Mouse (Mus musculus) lung, postnatal 36 days (tissue): Measurements from ENCODE around the gene Igf1r.

Experiments used
- DNase-seq: peaks from one replicate; pipeline ENCODE4 v3.0.0; 2022; ENCODE audit warnings: mixed read lengths

Igf1r gene

GRCm38 (mm10) chr7:68010168-68010567 lies 57.5 kb downstream of the Igf1r start:
- no peak for DNase-seq

DNA sequence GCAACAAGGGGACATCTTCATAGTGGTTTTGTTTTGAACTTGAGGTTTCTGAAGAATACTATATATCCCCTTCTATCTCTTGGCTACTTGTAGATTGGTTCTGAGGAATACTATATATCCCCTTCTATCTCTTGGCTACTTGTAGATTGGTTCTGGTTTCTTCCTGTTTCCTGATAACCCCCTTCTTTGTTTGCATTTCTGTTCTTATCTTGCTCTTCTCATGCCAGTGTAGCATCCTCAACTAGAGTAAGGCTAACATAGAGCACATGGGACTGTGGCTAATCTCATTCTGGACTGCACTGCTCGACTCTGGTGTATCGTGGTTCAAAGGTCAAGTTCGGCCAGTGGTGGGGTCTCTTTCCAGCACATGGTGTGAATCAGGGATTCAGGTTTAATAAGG lies 58.2 kb downstream of the Igf1r start:
- DNase-seq, result no peak

DNA sequence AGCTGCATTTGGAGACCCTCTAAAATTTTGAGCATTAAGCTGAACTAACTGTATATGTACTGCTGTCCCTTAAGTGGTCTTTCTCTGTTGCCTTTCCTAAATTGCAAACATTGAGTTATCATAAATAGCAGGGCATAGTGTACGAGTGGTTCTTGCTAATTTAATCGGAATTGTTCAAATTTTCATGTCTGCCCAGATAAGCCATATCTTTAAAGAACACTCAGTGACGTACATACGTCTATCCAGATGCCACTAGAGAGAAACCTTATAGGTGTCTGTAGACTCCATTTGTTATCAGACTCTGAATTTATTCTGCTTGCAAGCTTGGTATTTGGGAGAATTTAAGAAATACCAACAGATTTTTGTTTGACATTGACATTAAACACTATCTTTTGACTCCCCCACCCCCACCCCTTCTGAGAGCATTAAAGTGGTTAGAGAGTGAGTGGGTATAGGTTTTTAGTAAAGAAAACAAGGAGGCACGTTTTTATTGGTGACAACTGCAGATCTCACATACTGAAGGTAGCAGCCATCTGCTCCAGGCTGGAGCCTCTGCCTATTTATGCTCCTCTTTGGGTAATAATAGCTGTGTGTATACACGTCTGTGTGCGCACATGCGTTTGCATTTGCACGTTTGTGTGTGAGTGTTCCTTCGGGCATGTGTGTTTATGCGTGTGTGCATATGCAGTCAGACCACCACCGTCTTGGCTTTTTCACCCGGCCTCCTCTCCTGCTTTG lies 58.9 kb downstream of the Igf1r start:
- DNase-seq, result no peak

GRCm38 (mm10) chr7:68012123-68012474 lies 59.5 kb downstream of the Igf1r start:
- peak; percentile 32 for DNase-seq

DNA sequence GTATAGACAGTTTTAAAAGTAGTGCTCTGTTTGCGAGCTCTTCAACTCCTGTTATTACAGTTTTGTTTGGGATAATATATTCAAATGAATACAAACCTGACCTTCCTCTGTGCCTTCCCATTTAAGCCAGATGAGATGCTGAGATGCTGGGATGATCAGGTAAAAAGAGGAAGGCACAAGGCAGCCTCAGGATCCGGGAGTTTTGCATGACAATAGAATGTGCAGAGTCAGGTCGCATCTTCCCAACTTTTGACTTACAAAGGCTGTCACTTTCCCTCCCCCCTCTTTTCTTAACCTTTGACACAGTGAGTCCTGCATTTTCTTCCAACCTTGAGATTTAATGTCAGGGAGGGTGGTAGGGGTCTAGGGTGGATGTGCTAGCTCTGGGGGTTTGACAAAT lies 61.9 kb downstream of the Igf1r start:
- DNase-seq, result no peak

DNA sequence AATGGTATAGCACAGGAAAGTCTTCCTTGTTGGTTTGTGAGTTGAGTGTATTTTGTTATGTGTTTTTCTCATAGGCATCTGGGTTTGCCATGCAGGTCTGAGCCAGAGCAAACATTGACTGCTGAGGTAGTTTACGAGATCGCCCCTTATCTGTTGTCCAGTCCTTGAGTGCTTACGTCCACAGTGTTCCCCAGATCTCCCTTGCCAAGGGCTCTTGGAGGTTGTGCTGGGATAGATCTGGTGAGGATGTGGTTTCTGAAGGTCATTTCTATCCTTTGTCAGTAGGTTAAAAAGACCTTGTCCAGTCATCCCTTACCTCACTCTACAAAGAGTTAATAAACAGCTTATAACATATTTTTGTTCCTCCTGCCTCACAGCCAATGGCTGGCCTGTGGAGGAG lies 62.8 kb downstream of the Igf1r start:
- peak; percentile 31 for DNase-seq

- no peak for DNase-seq
Measured at GRCm38 (mm10) chr7:68018038-68018437, 65.4 kb downstream of the Igf1r start.

- DNase-seq, result peak; percentile 22
Measured at GRCm38 (mm10) chr7:68020556-68020955, 67.9 kb downstream of the Igf1r start.

GRCm38 (mm10) chr7:68021741-68022140 lies 69.1 kb downstream of the Igf1r start:
- peak; percentile 67 for DNase-seq

GRCm38 (mm10) chr7:68022188-68022587 lies 69.6 kb downstream of the Igf1r start:
- DNase-seq, result no peak

- no peak for DNase-seq
Measured at GRCm38 (mm10) chr7:68023882-68024281, 71.3 kb downstream of the Igf1r start.

GRCm38 (mm10) chr7:68024625-68025024 lies 72.0 kb downstream of the Igf1r start:
- peak; percentile 27 for DNase-seq

DNA sequence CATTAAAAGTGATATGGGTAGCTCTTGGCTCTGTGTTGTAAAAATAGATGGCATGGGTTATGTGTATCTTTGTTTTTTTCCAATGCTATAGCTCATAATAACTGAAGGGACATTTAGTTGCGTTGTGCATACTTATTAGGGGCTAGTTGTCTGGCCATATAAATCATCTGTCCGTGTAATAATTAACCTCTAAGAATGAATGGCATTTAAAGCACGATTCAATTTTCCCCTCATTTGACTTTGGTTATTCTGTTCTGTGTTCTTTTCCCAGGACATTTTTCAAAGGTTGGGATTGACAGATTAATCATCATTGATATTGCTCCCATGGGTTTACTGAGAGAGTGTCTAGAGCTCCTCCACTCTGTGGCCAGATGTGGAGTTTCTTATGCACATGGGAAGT lies 72.8 kb downstream of the Igf1r start:
- DNase-seq, result no peak

DNA sequence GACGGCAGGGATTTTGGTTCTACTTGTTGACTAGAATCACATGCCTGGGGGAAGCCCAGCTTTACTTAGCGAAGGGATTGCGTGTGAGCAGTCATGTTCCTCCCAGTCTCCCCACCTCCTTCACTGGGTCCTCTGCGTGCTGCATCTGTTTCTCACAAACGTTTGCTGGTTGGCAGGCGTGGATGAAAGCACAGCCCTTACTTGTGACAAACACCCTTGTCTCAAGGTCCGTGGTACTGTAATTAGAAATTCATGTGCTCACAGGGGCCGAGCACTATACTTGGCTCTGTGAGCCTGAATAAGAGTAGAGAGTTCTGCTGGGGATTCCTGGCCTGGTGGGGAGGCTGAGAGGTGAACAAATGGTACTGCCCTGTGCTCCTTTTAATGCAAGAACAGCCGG lies 73.4 kb downstream of the Igf1r start:
- no peak for DNase-seq

GRCm38 (mm10) chr7:68028167-68028566 lies 75.5 kb downstream of the Igf1r start:
- DNase-seq, result no peak

GRCm38 (mm10) chr7:68030846-68031245 lies 78.2 kb downstream of the Igf1r start:
- peak; percentile 34 for DNase-seq

GRCm38 (mm10) chr7:68036527-68036926 lies 83.9 kb downstream of the Igf1r start:
- no peak for DNase-seq

GRCm38 (mm10) chr7:68038846-68039245 lies 86.2 kb downstream of the Igf1r start:
- DNase-seq, result no peak

- DNase-seq, result no peak
Measured at GRCm38 (mm10) chr7:68039550-68039949, 86.9 kb downstream of the Igf1r start.

DNA sequence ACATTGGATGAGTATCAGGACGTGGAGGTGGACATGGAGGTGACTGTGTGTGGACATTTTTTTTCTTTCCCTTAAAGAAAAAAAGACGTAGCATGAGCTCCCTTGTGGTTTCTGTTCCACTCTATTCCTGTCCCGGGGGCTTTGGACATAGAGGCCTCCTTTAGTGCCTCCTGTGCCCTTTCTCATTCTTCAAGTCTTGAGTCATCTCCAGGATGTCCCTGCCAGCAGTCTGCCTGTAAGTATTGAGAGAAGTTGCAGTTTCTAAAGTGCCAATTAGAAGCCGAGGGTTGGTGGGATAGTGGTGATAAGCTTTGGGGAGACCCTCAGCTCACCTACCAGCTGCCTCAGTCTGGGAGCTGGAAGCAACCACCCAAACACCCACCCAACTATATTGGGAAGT lies 92.0 kb downstream of the Igf1r start:
- no peak for DNase-seq

- no peak for DNase-seq
Measured at GRCm38 (mm10) chr7:68047152-68047551, 94.5 kb downstream of the Igf1r start.

- no peak for DNase-seq
Measured at GRCm38 (mm10) chr7:68048532-68048931, 95.9 kb downstream of the Igf1r start.

GRCm38 (mm10) chr7:68049048-68049447 lies 96.4 kb downstream of the Igf1r start:
- no peak for DNase-seq

DNA sequence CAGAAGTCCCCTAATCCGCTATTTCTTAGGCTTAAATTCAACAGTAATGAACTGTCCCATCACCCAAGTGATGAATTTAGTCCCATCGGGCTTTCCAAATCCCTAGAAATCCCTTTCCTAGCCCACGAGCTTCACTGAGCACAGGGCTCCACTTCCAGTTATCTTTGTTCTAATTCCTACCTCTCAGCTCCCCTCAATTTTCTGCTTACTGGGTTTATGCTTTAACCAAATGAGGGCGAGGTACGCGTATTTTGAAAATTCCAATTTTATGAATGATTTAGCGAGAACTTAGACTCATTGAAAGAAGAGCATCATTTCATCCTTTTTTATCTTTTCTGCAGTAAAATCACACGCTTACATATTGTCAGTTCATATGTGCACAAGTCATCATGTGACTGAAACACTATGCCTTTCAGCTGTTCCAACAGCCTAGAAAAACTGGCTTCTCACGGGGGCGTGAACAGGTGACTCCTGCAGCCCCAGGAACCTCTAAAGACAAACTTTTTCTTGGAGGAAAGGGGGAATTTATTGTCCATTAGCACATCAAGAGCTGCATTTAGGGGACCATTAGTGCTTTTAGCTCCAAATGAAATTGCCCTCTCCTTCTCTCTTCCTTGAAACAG lies 100.5 kb downstream of the Igf1r start:
- no peak for DNase-seq

DNA sequence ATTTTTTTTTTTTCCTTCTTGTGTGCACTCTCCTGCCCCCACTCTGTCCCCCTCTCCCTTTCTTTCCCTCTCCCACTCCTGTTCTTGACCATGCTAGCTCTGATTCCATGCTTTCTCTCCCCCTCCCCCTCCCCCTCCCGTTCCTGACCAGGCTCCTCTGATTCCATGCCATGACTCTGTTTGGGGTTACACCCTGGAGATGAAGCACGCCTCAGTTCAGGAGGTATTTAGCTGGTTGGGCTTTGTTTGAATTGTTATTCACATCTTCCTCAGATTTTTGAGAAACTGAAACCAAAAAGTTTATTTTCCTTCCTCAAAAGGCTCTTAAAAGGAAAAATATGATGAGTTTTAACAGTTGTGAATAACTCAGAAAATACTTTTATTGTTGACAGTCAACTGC lies 101.9 kb downstream of the Igf1r start:
- no peak for DNase-seq
